Mouse (Mus musculus) MEL (cell line): ENCODE data around the gene D430041D05Rik.
"Not testable (repeated sequence)": the region's sequence is repeated elsewhere in the genome, so short reads cannot be mapped to it uniquely, and the experiment has no call there.

Source experiments
- CTCF ChIP-seq, 3 experiments: IDR thresholded peaks in 2 of 3; conservative IDR thresholded peaks in 1 of 3; 2 replicates each; pipeline ENCODE4 v1.5.1; 2011 to 2012; ENCODE audit warnings: low read length in 3 of 3, low read depth in 2 of 3, mild to moderate bottlenecking in 2 of 3, improper control_type of control experiment in 1 of 3, inconsistent platforms in 1 of 3, mixed read lengths in 1 of 3, moderate library complexity in 1 of 3; ENCODE audit not compliant: control insufficient read depth in 1 of 3, insufficient read depth in 1 of 3, poor library complexity in 1 of 3, severe bottlenecking in 1 of 3
- ELF1 ChIP-seq: IDR thresholded peaks from 2 replicates; pipeline ENCODE4 v1.6.1; 2014; ENCODE audit warnings: low read depth, mild to moderate bottlenecking, inconsistent platforms, low read length, improper control_type of control experiment, moderate library complexity
- EP300 ChIP-seq, 2 experiments: IDR thresholded peaks; 2 replicates each; pipeline ENCODE4 v1.6.1; 2011; ENCODE audit warnings: improper control_type of control experiment in 2 of 2, low read length in 2 of 2, low read depth in 1 of 2, mild to moderate bottlenecking in 1 of 2
- GATA1 ChIP-seq: IDR thresholded peaks from 2 replicates; pipeline ENCODE4 v1.6.1; 2011; ENCODE audit warnings: low read depth, low read length, improper control_type of control experiment
- MAFK ChIP-seq: IDR thresholded peaks from 2 replicates; pipeline ENCODE4 v1.6.1; 2011; ENCODE audit warnings: low read depth, mild to moderate bottlenecking, low read length, improper control_type of control experiment, borderline replicate concordance
- MAX ChIP-seq: IDR thresholded peaks from 2 replicates; pipeline ENCODE4 v1.6.1; 2011; ENCODE audit warnings: low read length, improper control_type of control experiment
- MEF2A ChIP-seq: IDR thresholded peaks from 2 replicates; pipeline ENCODE4 v1.6.1; 2014; ENCODE audit warnings: low read depth, mild to moderate bottlenecking, inconsistent platforms, low read length, improper control_type of control experiment; ENCODE audit not compliant: poor library complexity, insufficient replicate concordance, severe bottlenecking; ENCODE audit errors: extremely low read depth
- POLR2A ChIP-seq, 2 experiments: IDR thresholded peaks; 2 replicates each; pipeline ENCODE4 v1.6.1; 2011 to 2012; ENCODE audit warnings: low read length in 2 of 2, mild to moderate bottlenecking in 2 of 2, control low read depth in 1 of 2, improper control_type of control experiment in 1 of 2, low read depth in 1 of 2, moderate library complexity in 1 of 2; ENCODE audit not compliant: control insufficient read depth in 1 of 2, insufficient read depth in 1 of 2, poor library complexity in 1 of 2
- POLR2AphosphoS2 ChIP-seq: IDR thresholded peaks from 2 replicates; pipeline ENCODE4 v1.6.1; 2011; ENCODE audit warnings: low read length, improper control_type of control experiment
- RAD21 ChIP-seq: IDR thresholded peaks from 2 replicates; pipeline ENCODE4 v1.6.1; 2011; ENCODE audit warnings: mild to moderate bottlenecking, low read depth, low read length, improper control_type of control experiment
- RCOR1 ChIP-seq: IDR thresholded peaks from 2 replicates; pipeline ENCODE4 v1.6.1; 2012; ENCODE audit warnings: low read depth, mild to moderate bottlenecking, inconsistent platforms, low read length, improper control_type of control experiment
- USF2 ChIP-seq, 2 experiments: IDR thresholded peaks; 2 replicates each; pipeline ENCODE4 v1.6.1; 2011 to 2012; ENCODE audit warnings: improper control_type of control experiment in 2 of 2, low read length in 2 of 2, borderline replicate concordance in 1 of 2, inconsistent platforms in 1 of 2, low read depth in 1 of 2, mild to moderate bottlenecking in 1 of 2; ENCODE audit not compliant: insufficient read depth in 1 of 2
- ZC3H11A ChIP-seq: IDR thresholded peaks from 2 replicates; pipeline ENCODE4 v1.6.1; 2012; ENCODE audit warnings: low read depth, mild to moderate bottlenecking, inconsistent platforms, low read length, improper control_type of control experiment
- ZKSCAN1 ChIP-seq: IDR thresholded peaks from 2 replicates; pipeline ENCODE4 v1.6.1; 2012; ENCODE audit warnings: low read depth, mild to moderate bottlenecking, inconsistent platforms, low read length, improper control_type of control experiment, moderate library complexity

GRCm38 (mm10) chr2:104111170-104111797 lies 299.5 kb downstream of the D430041D05Rik start:
- TF ChIP-seq POLR2A (IDR thresholded peaks at IDR 0.05; ENCODE audit: control insufficient read depth in 1 of 2, insufficient read depth in 1 of 2, low read depth in 1 of 2, low read length in 2 of 2, poor library complexity in 1 of 2); CTCF (IDR thresholded peaks at IDR 0.05 in 2 of 3, conservative IDR thresholded peaks at IDR 0.05 in 1 of 3; ENCODE audit: control insufficient read depth in 1 of 3, insufficient read depth in 1 of 3, low read depth in 2 of 3, low read length in 3 of 3, poor library complexity in 1 of 3, severe bottlenecking in 1 of 3); ELF1; ZKSCAN1; RCOR1; ZC3H11A; GATA1; MEF2A; EP300 (IDR thresholded peaks at IDR 0.05; ENCODE audit: low read depth in 1 of 2, low read length in 2 of 2); POLR2AphosphoS2; RAD21; USF2 (IDR thresholded peaks at IDR 0.05; ENCODE audit: borderline replicate concordance in 1 of 2, insufficient read depth in 1 of 2, low read depth in 1 of 2, low read length in 2 of 2); MAX; MAFK: not testable (repeated sequence)
